Mouse (Mus musculus) lung, postnatal 0 days (tissue): ENCODE results near the gene Uck2.

ENCODE experiments used
- CTCF ChIP-seq: IDR thresholded peaks from 2 replicates; pipeline ENCODE4 v1.5.1; 2016; ENCODE audit warnings: antibody characterized with exemption, mild to moderate bottlenecking
- EP300 ChIP-seq: IDR thresholded peaks from 2 replicates; pipeline ENCODE4 v1.6.1; 2016; ENCODE audit warnings: antibody characterized with exemption, mild to moderate bottlenecking, control low read depth

- no peak for TF ChIP-seq CTCF
- TF ChIP-seq EP300 = no peak
These were observed 36.6 kb upstream of the Uck2 start for GRCm38 (mm10) chr1:167321691-167322090.
